Mouse (Mus musculus) CH12.LX (cell line): Measurements from ENCODE around the gene Syn3.

Source experiments
- BHLHE40 ChIP-seq: IDR thresholded peaks from 2 replicates; pipeline ENCODE4 v1.6.1; 2011; ENCODE audit warnings: mild to moderate bottlenecking, low read depth, low read length, improper control_type of control experiment
- CTCF ChIP-seq, 2 experiments: IDR thresholded peaks in 1 of 2; conservative IDR thresholded peaks in 1 of 2; 2 replicates each; pipeline ENCODE4 v1.5.1; 2011 to 2012; ENCODE audit warnings: low read depth in 2 of 2, low read length in 2 of 2, improper control_type of control experiment in 1 of 2, inconsistent platforms in 1 of 2, mild to moderate bottlenecking in 1 of 2, moderate library complexity in 1 of 2
- EP300 ChIP-seq: IDR thresholded peaks from 2 replicates; pipeline ENCODE4 v1.6.1; 2011; ENCODE audit warnings: low read length, improper control_type of control experiment
- GABPA ChIP-seq: IDR thresholded peaks from 2 replicates; pipeline ENCODE4 v1.6.1; 2012; ENCODE audit warnings: low read depth, low read length, improper control_type of control experiment, inconsistent platforms; ENCODE audit not compliant: insufficient replicate concordance
- MAX ChIP-seq: IDR thresholded peaks from 2 replicates; pipeline ENCODE4 v1.6.1; 2011; ENCODE audit warnings: low read length, improper control_type of control experiment
- MXI1 ChIP-seq: IDR thresholded peaks from 2 replicates; pipeline ENCODE4 v1.6.1; 2011; ENCODE audit warnings: mild to moderate bottlenecking, low read depth, low read length, improper control_type of control experiment
- NRF1 ChIP-seq: IDR thresholded peaks from 2 replicates; pipeline ENCODE4 v1.6.1; 2014; ENCODE audit warnings: low read depth, mild to moderate bottlenecking, inconsistent platforms, low read length, improper control_type of control experiment, moderate library complexity
- RAD21 ChIP-seq: IDR thresholded peaks from 2 replicates; pipeline ENCODE4 v1.6.1; 2011; ENCODE audit warnings: low read depth, mild to moderate bottlenecking, low read length, improper control_type of control experiment, moderate library complexity
- SIN3A ChIP-seq: IDR thresholded peaks from 2 replicates; pipeline ENCODE4 v1.6.1; 2012; ENCODE audit warnings: low read length, improper control_type of control experiment, inconsistent platforms
- ZNF384 ChIP-seq: IDR thresholded peaks from 2 replicates; pipeline ENCODE4 v1.6.1; 2012; ENCODE audit warnings: low read depth, low read length, improper control_type of control experiment, inconsistent platforms

DNA sequence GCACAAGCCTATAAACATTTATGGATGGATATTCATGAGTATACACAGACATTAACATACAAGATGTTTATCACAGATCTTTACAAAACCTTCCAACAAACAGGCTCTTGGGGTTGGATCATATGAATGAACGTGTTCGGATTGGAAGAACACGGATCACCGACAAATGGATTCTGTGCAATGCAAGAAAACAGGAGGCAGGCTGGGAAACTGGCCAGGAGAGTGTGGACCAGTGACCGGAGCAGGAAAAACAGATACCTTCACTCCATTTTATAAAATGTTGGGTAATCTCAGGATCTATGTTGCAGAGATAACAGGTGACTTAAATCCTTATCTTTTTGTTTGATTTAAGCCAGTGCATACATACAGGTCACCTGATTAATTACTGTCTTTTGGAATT lies 178.5 kb downstream of the Syn3 start:
- TF ChIP-seq MAX = no peak
- no peak for TF ChIP-seq GABPA
- no peak for TF ChIP-seq RAD21
- TF ChIP-seq EP300 = no peak
- TF ChIP-seq ZNF384 = no peak
- TF ChIP-seq CTCF (conservative IDR thresholded peaks at IDR 0.05 in 1 of 2, IDR thresholded peaks at IDR 0.05 in 1 of 2; ENCODE audit: low read depth in 2 of 2, low read length in 2 of 2) = no peak
- no peak for TF ChIP-seq NRF1
- no peak for TF ChIP-seq MXI1
- TF ChIP-seq BHLHE40 = no peak
- TF ChIP-seq SIN3A = no peak
